Mouse (Mus musculus): ENCODE measurements around the gene Tekt2. TPM values are rescaled to one million over a fixed set of nuclear protein-coding genes. Genes with fewer than 3 reads are reported as not detected.

Tekt2 gene
- polyA plus RNA-seq, 1 experiment from 2014 or later, result 5.3 TPM

GRCm38 (mm10) chr4:126306058-126306457, 19.4 kb downstream of the Tekt2 start:
- H3K36me3 ChIP-seq, result no peaks in the 10 kb centered on the region
- WGBS, result 80% methylated on average over 6 of the region's 6 CpGs
- ATAC-seq (ENCODE audit: borderline replicate concordance, extremely low read depth, low FRiP score, low TSS enrichment), result no peak
- no peak overlapping the region for H3K4me3 ChIP-seq
- 0 out of 2 replicates have a peak, but pooled peaks cover 3% of the 10 kb centered on the region for H3K9me3 ChIP-seq
- H3K9ac ChIP-seq, result no peak overlapping the region
- H3K4me1 ChIP-seq, result peaks cover 16% of the 10 kb centered on the region
- H3K4me2 ChIP-seq, result no peak overlapping the region
- H3K27ac ChIP-seq, result no peak overlapping the region
- peaks cover 23% of the 10 kb centered on the region for H3K27me3 ChIP-seq

- no peak overlapping the region for H3K27ac ChIP-seq
- H3K9me3 ChIP-seq, result 0 out of 2 replicates have a peak, but pooled peaks cover 3% of the 10 kb centered on the region
- WGBS, result 94% methylated on average over 1 of the region's 1 CpGs
- peaks cover 29% of the 10 kb centered on the region for H3K27me3 ChIP-seq
- no peaks in the 10 kb centered on the region for H3K36me3 ChIP-seq
- peaks cover 22% of the 10 kb centered on the region for H3K4me1 ChIP-seq
- no peak overlapping the region for H3K4me3 ChIP-seq
- ATAC-seq (ENCODE audit: borderline replicate concordance, extremely low read depth, low FRiP score, low TSS enrichment), result no peak
- H3K4me2 ChIP-seq, result no peak overlapping the region
- H3K9ac ChIP-seq, result no peak overlapping the region
Observed at GRCm38 (mm10) chr4:126305428-126305827, 20.1 kb downstream of the Tekt2 start.

GRCm38 (mm10) chr4:126303877-126304276, 21.6 kb downstream of the Tekt2 start:
- 52% methylated on average over 4 of the region's 4 CpGs for WGBS

GRCm38 (mm10) chr4:126301584-126302309, 23.7 kb downstream of the Tekt2 start:
- 0 out of 2 replicates have a peak, but pooled peaks cover 3% of the 10 kb centered on the region for H3K9me3 ChIP-seq
- WGBS, result 10% methylated on average over 27 of the region's 27 CpGs
- peak overlapping the region; percentile 74 for H3K4me2 ChIP-seq
- H3K9ac ChIP-seq, result no peak overlapping the region
- H3K27ac ChIP-seq, result no peak overlapping the region
- peaks cover 26% of the 10 kb centered on the region for H3K4me1 ChIP-seq
- peak overlapping the region; percentile 37 for H3K4me3 ChIP-seq
- H3K36me3 ChIP-seq, result no peaks in the 10 kb centered on the region
- peaks cover 63% of the 10 kb centered on the region for H3K27me3 ChIP-seq
- ATAC-seq (ENCODE audit: borderline replicate concordance, extremely low read depth, low FRiP score, low TSS enrichment), result no peak

More at GRCm38 (mm10) chr4:126303877-126304276, 21.6 kb downstream of the Tekt2 start:
- no peak for ATAC-seq (ENCODE audit: borderline replicate concordance, extremely low read depth, low FRiP score, low TSS enrichment)
- Histone ChIP-seq H3K9me3 (0 out of 2 replicates have a peak, but pooled peaks cover 3% of the 10 kb centered on the region), H3K36me3 (no peaks in the 10 kb centered on the region), H3K9ac (no peak overlapping the region), H3K4me1 (peaks cover 18% of the 10 kb centered on the region), H3K4me2 (no peak overlapping the region), H3K4me3 (no peak overlapping the region), H3K27me3 (peaks cover 42% of the 10 kb centered on the region), H3K27ac (no peak overlapping the region)

GRCm38 (mm10) chr4:126300916-126301583, 24.4 kb downstream of the Tekt2 start:
- Histone ChIP-seq H3K9me3 (0 out of 2 replicates have a peak, but pooled peaks cover 1% of the 10 kb centered on the region), H3K36me3 (no peaks in the 10 kb centered on the region), H3K4me1 (peaks cover 32% of the 10 kb centered on the region), H3K27ac (no peak overlapping the region), H3K27me3 (peaks cover 70% of the 10 kb centered on the region), H3K9ac (peak overlapping the region; percentile 29; the same call in 1 of the 2 replicates), H3K4me2 (peak overlapping the region; percentile 74), H3K4me3 (peak overlapping the region; percentile 37)
- peak; percentile 12; the same call in 1 of the 2 replicates for ATAC-seq (ENCODE audit: borderline replicate concordance, extremely low read depth, low FRiP score, low TSS enrichment)
- 2% methylated on average over 50 of the region's 50 CpGs for WGBS

- H3K27me3 ChIP-seq, result peaks cover 54% of the 10 kb centered on the region
- peak overlapping the region; percentile 68 for H3K27ac ChIP-seq
- no peaks in the 10 kb centered on the region for H3K9me3 ChIP-seq
- peaks cover 26% of the 10 kb centered on the region for H3K4me1 ChIP-seq
- peak; percentile 24; the same call in 1 of the 2 replicates for ATAC-seq (ENCODE audit: borderline replicate concordance, extremely low read depth, low FRiP score, low TSS enrichment)
- WGBS, result 2% methylated on average over 34 of the region's 34 CpGs
- H3K4me3 ChIP-seq, result peak overlapping the region; percentile 35
- peak overlapping the region; percentile 70 for H3K4me2 ChIP-seq
- peak overlapping the region; percentile 35 for H3K9ac ChIP-seq
- no peaks in the 10 kb centered on the region for H3K36me3 ChIP-seq
Observed at GRCm38 (mm10) chr4:126296617-126297101, 28.8 kb downstream of the Tekt2 start.

- Histone ChIP-seq H3K4me1 (peaks cover 23% of the 10 kb centered on the region), H3K9ac (no peak overlapping the region), H3K4me3 (no peak overlapping the region), H3K27ac (no peak overlapping the region), H3K4me2 (peak overlapping the region; percentile 70; the same call in 1 of the 2 replicates), H3K36me3 (no peaks in the 10 kb centered on the region), H3K9me3 (no peaks in the 10 kb centered on the region), H3K27me3 (peaks cover 47% of the 10 kb centered on the region)
- 38% methylated on average over 4 of the region's 4 CpGs for WGBS
- no peak for ATAC-seq (ENCODE audit: borderline replicate concordance, extremely low read depth, low FRiP score, low TSS enrichment)
Observed at GRCm38 (mm10) chr4:126295937-126296336, 29.6 kb downstream of the Tekt2 start.

GRCm38 (mm10) chr4:126295152-126295551, 30.3 kb downstream of the Tekt2 start:
- Histone ChIP-seq H3K4me2 (no peak overlapping the region), H3K27me3 (peaks cover 39% of the 10 kb centered on the region), H3K9me3 (no peaks in the 10 kb centered on the region), H3K9ac (no peak overlapping the region), H3K4me1 (peaks cover 19% of the 10 kb centered on the region), H3K36me3 (no peaks in the 10 kb centered on the region), H3K27ac (no peak overlapping the region), H3K4me3 (no peak overlapping the region)
- 56% methylated on average over 6 of the region's 6 CpGs for WGBS
- no peak for ATAC-seq (ENCODE audit: borderline replicate concordance, extremely low read depth, low FRiP score, low TSS enrichment)

GRCm38 (mm10) chr4:126291196-126291595, 34.3 kb downstream of the Tekt2 start:
- Histone ChIP-seq H3K9ac (no peak overlapping the region), H3K9me3 (no peaks in the 10 kb centered on the region), H3K4me1 (peaks cover 23% of the 10 kb centered on the region), H3K27ac (no peak overlapping the region), H3K36me3 (no peaks in the 10 kb centered on the region), H3K4me3 (no peak overlapping the region), H3K4me2 (no peak overlapping the region), H3K27me3 (peaks cover 38% of the 10 kb centered on the region)
- ATAC-seq (ENCODE audit: borderline replicate concordance, extremely low read depth, low FRiP score, low TSS enrichment), result no peak
- 21% methylated on average over 13 of the region's 13 CpGs for WGBS

GRCm38 (mm10) chr4:126290314-126290713, 35.2 kb downstream of the Tekt2 start:
- ATAC-seq (ENCODE audit: borderline replicate concordance, extremely low read depth, low FRiP score, low TSS enrichment), result no peak
- Histone ChIP-seq H3K27ac (no peak overlapping the region), H3K27me3 (peaks cover 42% of the 10 kb centered on the region), H3K4me1 (peaks cover 22% of the 10 kb centered on the region), H3K9me3 (no peaks in the 10 kb centered on the region), H3K4me3 (no peak overlapping the region), H3K9ac (no peak overlapping the region), H3K36me3 (no peaks in the 10 kb centered on the region), H3K4me2 (no peak overlapping the region)
- WGBS, result 84% methylated on average over 8 of the region's 8 CpGs

GRCm38 (mm10) chr4:126288085-126288666, 37.3 kb downstream of the Tekt2 start:
- no peaks in the 10 kb centered on the region for H3K9me3 ChIP-seq
- H3K27me3 ChIP-seq, result peaks cover 46% of the 10 kb centered on the region
- H3K4me3 ChIP-seq, result 0 out of 2 replicates have a peak overlapping the region, but pooled peaks have one; percentile 13
- H3K4me2 ChIP-seq, result peak overlapping the region; percentile 87
- no peak overlapping the region for H3K27ac ChIP-seq
- WGBS, result 34% methylated on average over 17 of the region's 17 CpGs
- no peak overlapping the region for H3K9ac ChIP-seq
- peak; percentile 19; the same call in 1 of the 2 replicates for ATAC-seq (ENCODE audit: borderline replicate concordance, extremely low read depth, low FRiP score, low TSS enrichment)
- H3K4me1 ChIP-seq, result peaks cover 22% of the 10 kb centered on the region
- H3K36me3 ChIP-seq, result no peaks in the 10 kb centered on the region

All from lung, embryonic 15.5 days (tissue).